Mouse (Mus musculus) stomach, postnatal 0 days (tissue): ENCODE results near the gene Syt11. TPM values are rescaled to one million over a fixed set of nuclear protein-coding genes. Genes with fewer than 3 reads are reported as not detected.
A peak's percentile ranks its signal among the peaks of the same experiment; 100 is the strongest.

Source experiments
- ATAC-seq: fragments of 200-750 bp; cut with Nextera tagmentation; 2 replicates; pipeline ENCODE4 v1.8.0; 2017; ENCODE audit not compliant: low FRiP score, low TSS enrichment
- DNase-seq: peaks from one replicate; pipeline ENCODE4 v3.0.0-alpha.2; 2016; ENCODE audit warnings: low spot score
- H3K27ac ChIP-seq: fragments of 300-500 bp; sonication (generic); replicated peaks from 2 replicates; pipeline ENCODE4 v1.5.1; 2014; ENCODE audit warnings: mild to moderate bottlenecking, control low read depth
- H3K27me3 ChIP-seq: fragments of 300-500 bp; sonication (generic); 2 replicates; pipeline ENCODE4 v1.6.1; 2014; ENCODE audit warnings: low read length; ENCODE audit not compliant: control insufficient read depth, insufficient read depth
- H3K36me3 ChIP-seq: fragments of 300-500 bp; sonication (generic); 2 replicates; pipeline ENCODE4 v1.6.1; 2014; ENCODE audit warnings: low read length, mixed read lengths; ENCODE audit not compliant: control insufficient read depth, insufficient read depth
- H3K4me1 ChIP-seq: fragments of 300-500 bp; sonication (generic); replicated peaks from 2 replicates; pipeline ENCODE4 v1.6.1; 2014; ENCODE audit warnings: antibody characterized with exemption; ENCODE audit not compliant: control insufficient read depth, insufficient read depth
- H3K4me2 ChIP-seq: fragments of 300-500 bp; sonication (generic); replicated peaks from 2 replicates; pipeline ENCODE4 v1.6.1; 2014; ENCODE audit warnings: low read depth, mild to moderate bottlenecking, control low read depth, moderate library complexity
- H3K4me3 ChIP-seq: fragments of 300-500 bp; sonication (generic); 2 replicates; pipeline ENCODE4 v1.5.1; 2014; ENCODE audit warnings: low read depth, low read length, control low read depth
- H3K9ac ChIP-seq: fragments of 300-500 bp; sonication (generic); 2 replicates; pipeline ENCODE4 v1.6.1; 2014; ENCODE audit warnings: mild to moderate bottlenecking, low read length, control low read depth, mixed read lengths
- H3K9me3 ChIP-seq: fragments of 300-500 bp; sonication (generic); 2 replicates; pipeline ENCODE4 v1.6.1; 2016; ENCODE audit warnings: low read length; ENCODE audit not compliant: control insufficient read depth
- CTCF ChIP-seq: IDR thresholded peaks from 2 replicates; pipeline ENCODE4 v1.5.1; 2016; ENCODE audit warnings: antibody characterized with exemption, low read depth, mild to moderate bottlenecking, moderate library complexity
- EP300 ChIP-seq: optimal IDR thresholded peaks from 2 replicates; pipeline ENCODE3; 2016; ENCODE audit warnings: antibody characterized with exemption
- WGBS: fragments of 180-500 bp; shearing (Covaris S2); extraction: QIAGEN DNeasy Blood & Tissue Kit; methylation state at CpG from one replicate; pipeline ENCODE4 v1.1.7; 2014; 5-methylcytosine and 5-hydroxymethylcytosine counted together
- polyA plus RNA-seq: library from polyadenylated mRNA; unstranded; fragments of >200 nt; fragmentation: Nextera tagmentation; extraction: Ambion mirVana; gene quantifications from 2 replicates; pipeline ENCODE4 v1.2.1, GENCODE M21; 2015

Syt11 gene
- polyA plus RNA-seq, 1 experiment from 2014 or later, result 9.6 TPM

- ATAC-seq, result no peak
- Histone ChIP-seq H3K27ac (peak overlapping the region; percentile 56), H3K4me1 (no peaks in the 10 kb centered on the region), H3K27me3 (no peaks in the 10 kb centered on the region), H3K36me3 (no peaks in the 10 kb centered on the region), H3K4me2 (no peak overlapping the region), H3K9ac (no peak overlapping the region), H3K9me3 (no peaks in the 10 kb centered on the region), H3K4me3 (no peak overlapping the region)
- TF ChIP-seq CTCF (no peak), EP300 (no peak)
- WGBS, result 86% methylated on average over 14 of the region's 15 CpGs
- DNase-seq, result no peak
These were observed 28.7 kb downstream of the Syt11 start for GRCm38 (mm10) chr3:88746139-88746870.

- H3K9me3 ChIP-seq, result no peaks in the 10 kb centered on the region
- no peak for ATAC-seq
- no peaks in the 10 kb centered on the region for H3K27me3 ChIP-seq
- no peak for DNase-seq
- H3K4me1 ChIP-seq, result no peaks in the 10 kb centered on the region
- H3K27ac ChIP-seq, result peak overlapping the region; percentile 56; the same call in 1 of the 2 replicates
- no peak overlapping the region for H3K4me2 ChIP-seq
- no peak overlapping the region for H3K4me3 ChIP-seq
- H3K36me3 ChIP-seq, result no peaks in the 10 kb centered on the region
- no peak overlapping the region for H3K9ac ChIP-seq
- TF ChIP-seq CTCF (no peak), EP300 (no peak)
- WGBS, result 79% methylated on average over 9 of the region's 9 CpGs
These were observed 29.4 kb downstream of the Syt11 start for GRCm38 (mm10) chr3:88745534-88745933.

- Histone ChIP-seq H3K4me3 (no peak overlapping the region), H3K9me3 (no peaks in the 10 kb centered on the region), H3K36me3 (no peaks in the 10 kb centered on the region), H3K4me2 (no peak overlapping the region), H3K27me3 (no peaks in the 10 kb centered on the region), H3K9ac (no peak overlapping the region), H3K4me1 (no peaks in the 10 kb centered on the region), H3K27ac (no peak overlapping the region)
- TF ChIP-seq EP300, result no peak
- peak; percentile 50 for TF ChIP-seq CTCF
- ATAC-seq (no peak), DNase-seq (no peak)
- 90% methylated on average over 3 of the region's 3 CpGs for WGBS
These were observed 34.8 kb downstream of the Syt11 start for GRCm38 (mm10) chr3:88740147-88740546.

- ATAC-seq (peak; percentile 41; the same call in 1 of the 2 replicates), DNase-seq (peak; percentile 79)
- Histone ChIP-seq H3K27me3 (no peaks in the 10 kb centered on the region), H3K9ac (no peak overlapping the region), H3K4me2 (no peak overlapping the region), H3K4me1 (no peaks in the 10 kb centered on the region), H3K9me3 (no peaks in the 10 kb centered on the region), H3K36me3 (no peaks in the 10 kb centered on the region), H3K4me3 (no peak overlapping the region), H3K27ac (no peak overlapping the region)
- 46% methylated on average over 3 of the region's 3 CpGs for WGBS
- TF ChIP-seq CTCF (peak; percentile 86), EP300 (no peak)
These were observed 36.3 kb downstream of the Syt11 start for GRCm38 (mm10) chr3:88738641-88739040.

- H3K36me3 ChIP-seq, result no peaks in the 10 kb centered on the region
- no peaks in the 10 kb centered on the region for H3K4me1 ChIP-seq
- no peak overlapping the region for H3K9ac ChIP-seq
- H3K4me2 ChIP-seq, result no peak overlapping the region
- H3K9me3 ChIP-seq, result no peaks in the 10 kb centered on the region
- DNase-seq (no peak), ATAC-seq (peak; percentile 45; the same call in 1 of the 2 replicates)
- no peak overlapping the region for H3K4me3 ChIP-seq
- H3K27ac ChIP-seq, result no peak overlapping the region
- 64% methylated on average over 2 of the region's 2 CpGs for WGBS
- H3K27me3 ChIP-seq, result no peaks in the 10 kb centered on the region
- TF ChIP-seq EP300, result no peak
- TF ChIP-seq CTCF, result no peak
These were observed 38.4 kb downstream of the Syt11 start for GRCm38 (mm10) chr3:88736556-88736955.

GRCm38 (mm10) chr3:88719098-88719497 lies 55.9 kb downstream of the Syt11 start:
- WGBS, result 56% methylated on average over 2 of the region's 2 CpGs
- no peak overlapping the region for H3K9ac ChIP-seq
- no peaks in the 10 kb centered on the region for H3K27me3 ChIP-seq
- no peaks in the 10 kb centered on the region; the same call in 1 of the 2 replicates for H3K36me3 ChIP-seq
- no peaks in the 10 kb centered on the region for H3K9me3 ChIP-seq
- H3K4me3 ChIP-seq, result no peak overlapping the region
- H3K27ac ChIP-seq, result peak overlapping the region; percentile 56
- ATAC-seq, result peak; percentile 92
- H3K4me2 ChIP-seq, result peak overlapping the region; percentile 79; the same call in 1 of the 2 replicates
- no peak for TF ChIP-seq EP300
- TF ChIP-seq CTCF, result peak; percentile 63
- H3K4me1 ChIP-seq, result no peaks in the 10 kb centered on the region
- DNase-seq, result peak; percentile 82
